Mouse (Mus musculus): ENCODE results near the gene Mapk14. TPM values are rescaled to one million over a fixed set of nuclear protein-coding genes. Genes with fewer than 3 reads are reported as not detected.

Gene Mapk14
- polyA plus RNA-seq, 1 experiment: 36.7 TPM

DNA sequence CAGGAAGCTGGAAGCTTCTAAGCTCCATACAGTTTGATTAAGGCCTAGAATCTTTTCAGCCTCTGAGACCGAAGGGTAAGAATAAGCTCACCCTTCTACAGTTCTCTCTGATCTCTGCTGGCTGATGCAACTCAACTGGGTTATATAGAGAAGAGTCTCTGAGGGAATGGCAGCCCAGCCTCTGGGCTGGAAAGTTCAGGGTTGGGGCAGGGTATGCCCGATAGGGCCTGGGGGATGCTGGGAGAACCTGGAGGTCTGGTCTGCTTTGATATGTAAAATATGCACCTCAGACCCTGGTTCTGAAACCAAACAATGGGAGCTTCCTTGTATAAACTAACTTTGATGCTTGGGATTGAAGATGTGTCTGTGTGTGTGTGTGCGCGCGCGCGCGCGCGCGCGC lies 96.4 kb downstream of the Mapk14 start:
- no peak overlapping the region for H3ac ChIP-seq (ENCODE audit: control insufficient read depth, insufficient read length, low read depth)
- no peaks in the 10 kb centered on the region for H3K36me3 ChIP-seq (ENCODE audit: control insufficient read depth, insufficient read depth)
- H3K79me2 ChIP-seq (ENCODE audit: control insufficient read depth, insufficient read depth): no peaks in the 10 kb centered on the region
- no peaks in the 10 kb centered on the region for H3K27me3 ChIP-seq (ENCODE audit: control insufficient read depth, insufficient read depth, insufficient read length)
- no peaks in the 10 kb centered on the region for H3K79me3 ChIP-seq (ENCODE audit: low read depth)
- no peak overlapping the region for H3K4me3 ChIP-seq (ENCODE audit: insufficient read depth, poor library complexity, severe bottlenecking)
- TF ChIP-seq USF1 (IDR thresholded peaks at IDR 0.05; ENCODE audit: low read depth) (no peak), MYOG (IDR thresholded peaks at IDR 0.05; ENCODE audit: control insufficient read depth, extremely low read depth, insufficient read length) (no peak), CEBPB (IDR thresholded peaks at IDR 0.05; ENCODE audit: low read depth) (no peak), FOSL1 (IDR thresholded peaks at IDR 0.05; ENCODE audit: insufficient read depth, low read length, poor library complexity, severe bottlenecking) (no peak), CTCF (IDR thresholded peaks at IDR 0.05; ENCODE audit: control insufficient read depth, insufficient read depth, insufficient read length) (no peak), MYOD1 (IDR thresholded peaks at IDR 0.05; ENCODE audit: control insufficient read depth, insufficient read length, low read depth) (no peak), MAX (IDR thresholded peaks at IDR 0.05) (no peak)

DNA sequence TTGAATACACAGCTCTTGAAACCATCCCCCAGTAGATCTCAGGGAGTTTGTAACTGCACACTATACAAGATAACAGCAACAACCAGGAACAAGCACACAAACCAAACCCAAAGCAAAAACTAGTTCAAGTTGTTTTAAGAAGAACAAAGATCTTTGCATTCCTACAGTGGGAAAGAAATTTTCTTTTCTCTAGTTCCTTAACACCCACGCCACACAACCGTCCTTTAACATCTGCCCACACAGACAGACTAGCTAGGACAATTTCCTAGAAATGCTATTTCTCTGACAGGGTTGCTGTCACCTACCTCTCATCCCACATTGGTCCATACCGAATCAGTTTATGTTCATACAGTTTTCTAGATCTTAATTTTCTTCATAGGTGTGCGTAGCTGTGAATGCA lies 105.9 kb downstream of the Mapk14 start:
- TF ChIP-seq USF1 (IDR thresholded peaks at IDR 0.05; ENCODE audit: low read depth) (no peak), FOSL1 (IDR thresholded peaks at IDR 0.05; ENCODE audit: insufficient read depth, low read length, poor library complexity, severe bottlenecking) (no peak), MYOD1 (IDR thresholded peaks at IDR 0.05; ENCODE audit: control insufficient read depth, insufficient read length, low read depth) (no peak), MYOG (IDR thresholded peaks at IDR 0.05; ENCODE audit: control insufficient read depth, extremely low read depth, insufficient read length) (no peak), CEBPB (IDR thresholded peaks at IDR 0.05; ENCODE audit: low read depth) (no peak), CTCF (IDR thresholded peaks at IDR 0.05; ENCODE audit: control insufficient read depth, insufficient read depth, insufficient read length) (no peak), MAX (IDR thresholded peaks at IDR 0.05) (no peak)
- Histone ChIP-seq H3K79me3 (ENCODE audit: low read depth) (peaks cover 3% of the 10 kb centered on the region), H3K4me3 (ENCODE audit: insufficient read depth, poor library complexity, severe bottlenecking) (no peak overlapping the region), H3K79me2 (ENCODE audit: control insufficient read depth, insufficient read depth) (peaks cover 5% of the 10 kb centered on the region), H3ac (ENCODE audit: control insufficient read depth, insufficient read length, low read depth) (no peak overlapping the region), H3K27me3 (ENCODE audit: control insufficient read depth, insufficient read depth, insufficient read length) (peaks cover 5% of the 10 kb centered on the region), H3K36me3 (ENCODE audit: control insufficient read depth, insufficient read depth) (no peaks in the 10 kb centered on the region)

Other genes starting within 250 kb of the Mapk14 start
- 24.4 TPM for gene Fkbp5, start 173.8 kb upstream of the Mapk14 start, polyA plus RNA-seq (2012; fragmentation: generic; extraction: Trizol)
- gene Armc12, start 160.5 kb upstream of the Mapk14 start, polyA plus RNA-seq (2012; fragmentation: generic; extraction: Trizol): not detected
- not detected for gene Clpsl2, start 141.9 kb upstream of the Mapk14 start, polyA plus RNA-seq (2012; fragmentation: generic; extraction: Trizol)
- gene Clps, start 130.6 kb upstream of the Mapk14 start, polyA plus RNA-seq (2012; fragmentation: generic; extraction: Trizol): not detected
- gene Lhfpl5, start 115.7 kb upstream of the Mapk14 start, polyA plus RNA-seq (2012; fragmentation: generic; extraction: Trizol): 0.06 TPM
- gene Srpk1, start 68.6 kb upstream of the Mapk14 start, polyA plus RNA-seq (2012; fragmentation: generic; extraction: Trizol): 29.0 TPM
- gene Slc26a8, start 1.1 kb upstream of the Mapk14 start, polyA plus RNA-seq (2012; fragmentation: generic; extraction: Trizol): not detected
- 0.15 TPM for gene AC170998.1, start 34.8 kb downstream of the Mapk14 start, polyA plus RNA-seq (2012; fragmentation: generic; extraction: Trizol)
- not detected for gene Mapk13, start 78.0 kb downstream of the Mapk14 start, polyA plus RNA-seq (2012; fragmentation: generic; extraction: Trizol)
- 10.8 TPM for gene Brpf3, start 109.8 kb downstream of the Mapk14 start, polyA plus RNA-seq (2012; fragmentation: generic; extraction: Trizol)
- gene Pnpla1, start 167.1 kb downstream of the Mapk14 start, polyA plus RNA-seq (2012; fragmentation: generic; extraction: Trizol): not detected
- 0.01 TPM for gene 4930539E08Rik, start 224.0 kb downstream of the Mapk14 start, polyA plus RNA-seq (2012; fragmentation: generic; extraction: Trizol)

Measured in C2C12 (cell line).